Mouse (Mus musculus): ENCODE data around the gene Rps11. TPM values are rescaled to one million over a fixed set of nuclear protein-coding genes. Genes with fewer than 3 reads are reported as not detected.
A peak's percentile ranks its signal among the peaks of the same experiment; 100 is the strongest.

Gene Rps11
- polyA plus RNA-seq, 1 experiment from 2014 or later = 1,608 TPM

DNA sequence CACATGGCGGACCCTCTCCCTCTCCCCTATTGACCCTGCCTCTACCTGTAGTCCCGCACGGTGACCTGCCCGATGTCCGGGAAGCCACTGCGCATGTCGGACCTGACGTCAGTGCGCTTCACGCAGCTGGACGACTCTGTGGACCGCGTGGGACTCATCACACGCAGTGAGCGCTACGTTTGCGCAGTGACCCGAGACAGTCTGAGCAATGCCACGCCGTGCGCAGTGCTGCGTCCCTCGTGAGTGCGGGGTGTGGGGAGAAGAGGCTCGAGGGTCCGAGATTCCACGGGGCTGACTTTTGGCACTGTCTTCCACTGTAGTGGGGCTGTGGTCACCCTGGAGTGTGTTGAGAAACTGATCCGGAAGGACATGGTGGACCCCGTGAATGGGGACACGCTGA, 47.7 kb downstream of the Rps11 start:
- Histone ChIP-seq H3K27me3 (replicated peaks; ENCODE audit: control insufficient read depth, insufficient read depth, low read length) (no peaks in the 10 kb centered on the region), H3K36me3 (ENCODE audit: control insufficient read depth, insufficient read depth, low read length) (peaks cover 39% of the 10 kb centered on the region; the same call in 1 of the 2 replicates), H3K9me3 (ENCODE audit: control insufficient read depth, low read length) (no peaks in the 10 kb centered on the region), H3K27ac (replicated peaks; ENCODE audit: low read depth, low read length) (no peak overlapping the region), H3K4me2 (ENCODE audit: low read depth, low read length) (no peak overlapping the region), H3K9ac (ENCODE audit: low read depth, low read length) (no peak overlapping the region), H3K4me1 (ENCODE audit: control insufficient read depth, insufficient read depth, low read length) (no peaks in the 10 kb centered on the region), H3K4me3 (ENCODE audit: low read depth, low read length) (no peak overlapping the region)
- no peak for DNase-seq (ENCODE audit: low spot score)
- ATAC-seq (ENCODE audit: low read depth) = no peak
- WGBS = 87% methylated on average over 30 of the region's 30 CpGs

DNA sequence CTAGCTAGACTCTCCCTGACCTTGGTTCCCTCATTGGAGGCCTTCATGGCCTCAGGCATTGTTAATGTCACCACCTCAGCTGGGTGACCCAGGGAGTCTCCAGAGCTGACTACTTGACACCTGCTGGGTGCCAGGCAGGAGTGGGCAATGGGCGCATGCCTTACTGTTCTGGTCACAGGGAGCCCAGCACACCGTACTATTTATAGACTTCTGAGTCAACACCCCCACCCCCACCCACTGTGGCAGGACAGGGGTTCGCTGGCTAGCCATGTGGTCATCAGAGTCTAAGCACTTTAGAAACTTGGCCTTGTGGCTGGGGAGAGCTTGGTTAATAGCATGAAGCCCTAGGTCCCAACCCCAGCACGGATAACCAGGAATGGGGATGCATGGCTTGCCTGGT, 48.8 kb downstream of the Rps11 start:
- no peak overlapping the region for H3K27ac ChIP-seq (replicated peaks; ENCODE audit: low read depth, low read length)
- H3K4me2 ChIP-seq (ENCODE audit: low read depth, low read length) = no peak overlapping the region
- H3K4me3 ChIP-seq (ENCODE audit: low read depth, low read length) = no peak overlapping the region
- H3K36me3 ChIP-seq (ENCODE audit: control insufficient read depth, insufficient read depth, low read length) = peaks cover 39% of the 10 kb centered on the region; the same call in 1 of the 2 replicates
- WGBS = 82% methylated on average over 3 of the region's 4 CpGs
- H3K27me3 ChIP-seq (replicated peaks; ENCODE audit: control insufficient read depth, insufficient read depth, low read length) = no peaks in the 10 kb centered on the region
- H3K9ac ChIP-seq (ENCODE audit: low read depth, low read length) = no peak overlapping the region
- DNase-seq (ENCODE audit: low spot score) = no peak
- ATAC-seq (ENCODE audit: low read depth) = no peak
- no peaks in the 10 kb centered on the region for H3K9me3 ChIP-seq (ENCODE audit: control insufficient read depth, low read length)
- H3K4me1 ChIP-seq (ENCODE audit: control insufficient read depth, insufficient read depth, low read length) = no peaks in the 10 kb centered on the region

- H3K9me3 ChIP-seq (ENCODE audit: control insufficient read depth, low read length) = no peaks in the 10 kb centered on the region
- H3K27me3 ChIP-seq (replicated peaks; ENCODE audit: control insufficient read depth, insufficient read depth, low read length) = no peaks in the 10 kb centered on the region
- H3K36me3 ChIP-seq (ENCODE audit: control insufficient read depth, insufficient read depth, low read length) = peaks cover 39% of the 10 kb centered on the region; the same call in 1 of the 2 replicates
- H3K4me1 ChIP-seq (ENCODE audit: control insufficient read depth, insufficient read depth, low read length) = no peaks in the 10 kb centered on the region
- no peak overlapping the region for H3K4me3 ChIP-seq (ENCODE audit: low read depth, low read length)
- ATAC-seq (ENCODE audit: low read depth) = no peak
- no peak overlapping the region for H3K27ac ChIP-seq (replicated peaks; ENCODE audit: low read depth, low read length)
- no peak overlapping the region for H3K4me2 ChIP-seq (ENCODE audit: low read depth, low read length)
- no peak for DNase-seq (ENCODE audit: low spot score)
- H3K9ac ChIP-seq (ENCODE audit: low read depth, low read length) = no peak overlapping the region
- WGBS = 86% methylated on average over 11 of the region's 12 CpGs
These were observed 50.3 kb downstream of the Rps11 start for GRCm38 (mm10) chr7:45073949-45074348.

DNA sequence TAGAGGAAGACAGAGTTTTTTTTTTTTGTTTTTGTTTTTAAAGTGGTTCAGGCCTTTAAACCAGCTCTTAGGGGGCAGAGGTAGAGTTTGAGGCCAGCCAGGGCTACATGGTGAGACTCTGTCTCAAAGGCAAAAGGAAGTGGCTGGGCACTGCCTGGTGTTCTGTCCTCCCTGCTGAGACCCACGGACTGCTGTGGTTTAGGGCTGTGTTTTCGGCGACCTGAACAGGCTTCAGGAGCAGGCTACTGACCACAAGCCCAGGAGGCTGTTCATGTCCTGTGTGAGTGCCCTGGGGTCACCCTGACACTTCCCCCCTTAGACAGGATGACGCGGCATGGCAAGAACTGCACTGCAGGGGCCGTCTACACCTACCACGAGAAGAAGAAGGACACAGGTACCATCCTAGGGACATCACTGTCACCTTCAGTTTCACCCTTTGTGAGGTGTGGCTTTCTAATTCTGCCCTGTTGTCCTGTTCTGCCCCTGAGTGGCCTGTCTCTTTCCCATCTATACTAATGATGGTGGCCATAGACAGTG, 51.0 kb downstream of the Rps11 start:
- ATAC-seq (ENCODE audit: low read depth) (no peak), DNase-seq (ENCODE audit: low spot score) (no peak)
- Histone ChIP-seq H3K36me3 (ENCODE audit: control insufficient read depth, insufficient read depth, low read length) (peaks cover 39% of the 10 kb centered on the region; the same call in 1 of the 2 replicates), H3K4me2 (ENCODE audit: low read depth, low read length) (no peak overlapping the region), H3K27me3 (replicated peaks; ENCODE audit: control insufficient read depth, insufficient read depth, low read length) (no peaks in the 10 kb centered on the region), H3K9ac (ENCODE audit: low read depth, low read length) (no peak overlapping the region), H3K4me3 (ENCODE audit: low read depth, low read length) (no peak overlapping the region), H3K4me1 (ENCODE audit: control insufficient read depth, insufficient read depth, low read length) (no peaks in the 10 kb centered on the region), H3K9me3 (ENCODE audit: control insufficient read depth, low read length) (no peaks in the 10 kb centered on the region), H3K27ac (replicated peaks; ENCODE audit: low read depth, low read length) (no peak overlapping the region)
- WGBS = 73% methylated on average over 5 of the region's 7 CpGs

MicroRNA genes within 50 kb of the gene (microRNA counts, 519-probe panel; counts per million panel counts)
- 2,518 counts per million, percentile 50 among the panel's probes with 10 or more counts for microRNA mmu-miR-150

Small RNA genes lying within 50 kb of the gene (microRNA-seq; reads per million reads assigned to microRNA genes)
- gene Mir150 (ENCODE audit: borderline number of aligned reads) (29.5 reads per million, percentile 38 among the genes with 10 or more reads in this experiment), gene Mir5121 (ENCODE audit: borderline number of aligned reads) (16.1 reads per million, percentile 33 among the genes with 10 or more reads in this experiment), gene Mir7055 (ENCODE audit: borderline number of aligned reads) (not detected)

Other genes starting within 250 kb of the Rps11 start
- 62.5 and 64.2 TPM in 2 replicates for gene Med25, start 231.7 kb downstream of the Rps11 start, polyA plus RNA-seq (2014; fragmentation: Nextera tagmentation; extraction: Ambion mirVana)
- gene Fuz, start 228.4 kb downstream of the Rps11 start, polyA plus RNA-seq (2014; fragmentation: Nextera tagmentation; extraction: Ambion mirVana) = 16.9 and 19.7 TPM in 2 replicates
- gene Ap2a1, start 194.9 kb downstream of the Rps11 start, polyA plus RNA-seq (2014; fragmentation: Nextera tagmentation; extraction: Ambion mirVana) = 73.5 and 79.8 TPM in 2 replicates
- 0.30 TPM in 1 of 2 replicates, not detected in the other for gene Tsks, start 181.2 kb downstream of the Rps11 start, polyA plus RNA-seq (2014; fragmentation: Nextera tagmentation; extraction: Ambion mirVana)
- 22.4 and 31.1 TPM in 2 replicates for gene Cpt1c, start 149.6 kb downstream of the Rps11 start, polyA plus RNA-seq (2014; fragmentation: Nextera tagmentation; extraction: Ambion mirVana)
- gene Prmt1, start 137.9 kb downstream of the Rps11 start, polyA plus RNA-seq (2014; fragmentation: Nextera tagmentation; extraction: Ambion mirVana) = 173 and 178 TPM in 2 replicates
- gene Irf3, start 126.8 kb downstream of the Rps11 start, polyA plus RNA-seq (2014; fragmentation: Nextera tagmentation; extraction: Ambion mirVana) = 77.7 and 84.6 TPM in 2 replicates
- gene Bcl2l12, start 125.7 kb downstream of the Rps11 start, polyA plus RNA-seq (2014; fragmentation: Nextera tagmentation; extraction: Ambion mirVana) = 43.2 and 48.6 TPM in 2 replicates
- gene Scaf1, start 108.1 kb downstream of the Rps11 start, polyA plus RNA-seq (2014; fragmentation: Nextera tagmentation; extraction: Ambion mirVana) = 43.7 and 47.5 TPM in 2 replicates
- gene Rras, start 106.5 kb downstream of the Rps11 start, polyA plus RNA-seq (2014; fragmentation: Nextera tagmentation; extraction: Ambion mirVana) = 50.5 and 52.3 TPM in 2 replicates
- gene Prr12, start 71.6 kb downstream of the Rps11 start, polyA plus RNA-seq (2014; fragmentation: Nextera tagmentation; extraction: Ambion mirVana) = 12.8 and 13.7 TPM in 2 replicates
- gene Nosip, start 62.0 kb downstream of the Rps11 start, polyA plus RNA-seq (2014; fragmentation: Nextera tagmentation; extraction: Ambion mirVana) = 59.1 and 63.3 TPM in 2 replicates
- 20.9 and 22.2 TPM in 2 replicates for gene Prrg2, start 61.8 kb downstream of the Rps11 start, polyA plus RNA-seq (2014; fragmentation: Nextera tagmentation; extraction: Ambion mirVana)
- gene Rcn3, start 32.2 kb downstream of the Rps11 start, polyA plus RNA-seq (2014; fragmentation: Nextera tagmentation; extraction: Ambion mirVana) = 587 and 592 TPM in 2 replicates
- 120 and 129 TPM in 2 replicates for gene Fcgrt, start 20.6 kb downstream of the Rps11 start, polyA plus RNA-seq (2014; fragmentation: Nextera tagmentation; extraction: Ambion mirVana)
- 1,594 and 1,619 TPM in 2 replicates for gene Rpl13a, start 4.3 kb upstream of the Rps11 start, polyA plus RNA-seq (2014; fragmentation: Nextera tagmentation; extraction: Ambion mirVana)
- 0.47 and 0.61 TPM in 2 replicates for gene Gm45713, start 11.8 kb upstream of the Rps11 start, polyA plus RNA-seq (2014; fragmentation: Nextera tagmentation; extraction: Ambion mirVana)
- 2.3 TPM in 2 replicates for gene Flt3l, start 12.0 kb upstream of the Rps11 start, polyA plus RNA-seq (2014; fragmentation: Nextera tagmentation; extraction: Ambion mirVana)
- 80.3 and 88.8 TPM in 2 replicates for gene Pih1d1, start 29.9 kb upstream of the Rps11 start, polyA plus RNA-seq (2014; fragmentation: Nextera tagmentation; extraction: Ambion mirVana)
- gene Aldh16a1, start 30.1 kb upstream of the Rps11 start, polyA plus RNA-seq (2014; fragmentation: Nextera tagmentation; extraction: Ambion mirVana) = 36.8 and 39.4 TPM in 2 replicates
- 0.87 and 1.3 TPM in 2 replicates for gene Slc17a7, start 39.5 kb upstream of the Rps11 start, polyA plus RNA-seq (2014; fragmentation: Nextera tagmentation; extraction: Ambion mirVana)
- gene Gfy, start 55.1 kb upstream of the Rps11 start, polyA plus RNA-seq (2014; fragmentation: Nextera tagmentation; extraction: Ambion mirVana) = 5.8 and 6.1 TPM in 2 replicates
- not detected in 2 replicates for gene Pth2, start 56.6 kb upstream of the Rps11 start, polyA plus RNA-seq (2014; fragmentation: Nextera tagmentation; extraction: Ambion mirVana)
- gene Ccdc155, start 80.5 kb upstream of the Rps11 start, polyA plus RNA-seq (2014; fragmentation: Nextera tagmentation; extraction: Ambion mirVana) = 1.5 TPM in 2 replicates
- gene Dkkl1, start 87.7 kb upstream of the Rps11 start, polyA plus RNA-seq (2014; fragmentation: Nextera tagmentation; extraction: Ambion mirVana) = 6.3 and 8.5 TPM in 2 replicates
- gene Tead2, start 91.3 kb upstream of the Rps11 start, polyA plus RNA-seq (2014; fragmentation: Nextera tagmentation; extraction: Ambion mirVana) = 112 and 142 TPM in 2 replicates
- 2.4 and 4.8 TPM in 2 replicates for gene Cd37, start 114.7 kb upstream of the Rps11 start, polyA plus RNA-seq (2014; fragmentation: Nextera tagmentation; extraction: Ambion mirVana)
- gene Slc6a16, start 116.6 kb upstream of the Rps11 start, polyA plus RNA-seq (2014; fragmentation: Nextera tagmentation; extraction: Ambion mirVana) = 0.11 and 0.38 TPM in 2 replicates
- gene Slc6a21, start 153.1 kb upstream of the Rps11 start, polyA plus RNA-seq (2014; fragmentation: Nextera tagmentation; extraction: Ambion mirVana) = not detected in 2 replicates
- 16.6 and 18.2 TPM in 2 replicates for gene Trpm4, start 209.3 kb upstream of the Rps11 start, polyA plus RNA-seq (2014; fragmentation: Nextera tagmentation; extraction: Ambion mirVana)
- 11.0 and 15.8 TPM in 2 replicates for gene Hrc, start 210.9 kb upstream of the Rps11 start, polyA plus RNA-seq (2014; fragmentation: Nextera tagmentation; extraction: Ambion mirVana)
- gene Ppfia3, start 242.6 kb upstream of the Rps11 start, polyA plus RNA-seq (2014; fragmentation: Nextera tagmentation; extraction: Ambion mirVana) = 4.8 and 6.9 TPM in 2 replicates
- 2.4 TPM in 2 replicates for gene Lin7b, start 246.1 kb upstream of the Rps11 start, polyA plus RNA-seq (2014; fragmentation: Nextera tagmentation; extraction: Ambion mirVana)